Mouse (Mus musculus) intestine, postnatal 0 days (tissue): ENCODE data around the gene Syk. TPM values are rescaled to one million over a fixed set of nuclear protein-coding genes. Genes with fewer than 3 reads are reported as not detected.

Source experiments
- ATAC-seq: fragments of 200-750 bp; cut with Nextera tagmentation; 2 replicates; pipeline ENCODE4 v1.8.0; 2017; ENCODE audit warnings: mild to moderate bottlenecking, moderate TSS enrichment, moderate library complexity
- H3K27ac ChIP-seq: fragments of 300-500 bp; sonication (generic); 2 replicates; pipeline ENCODE4 v1.5.1; 2014; ENCODE audit warnings: mild to moderate bottlenecking, low read depth, low read length, moderate library complexity
- H3K27me3 ChIP-seq: fragments of 300-500 bp; sonication (generic); replicated peaks from 2 replicates; pipeline ENCODE4 v1.6.1; 2014; ENCODE audit warnings: low read length, mixed read lengths; ENCODE audit not compliant: control insufficient read depth, insufficient read depth
- H3K36me3 ChIP-seq: fragments of 300-500 bp; sonication (generic); 2 replicates; pipeline ENCODE4 v1.6.1; 2014; ENCODE audit warnings: mild to moderate bottlenecking, moderate library complexity; ENCODE audit not compliant: control insufficient read depth, insufficient read depth
- H3K4me1 ChIP-seq: fragments of 300-500 bp; sonication (generic); replicated peaks from 2 replicates; pipeline ENCODE4 v1.6.1; 2014; ENCODE audit warnings: antibody characterized with exemption, low read length, mixed read lengths; ENCODE audit not compliant: control insufficient read depth, insufficient read depth
- H3K4me2 ChIP-seq: fragments of 300-500 bp; sonication (generic); replicated peaks from 2 replicates; pipeline ENCODE4 v1.6.1; 2014; ENCODE audit warnings: low read depth, mild to moderate bottlenecking, moderate library complexity
- H3K4me3 ChIP-seq: fragments of 300-500 bp; sonication (generic); 2 replicates; pipeline ENCODE4 v1.5.1; 2014; ENCODE audit warnings: low read depth, low read length
- H3K9ac ChIP-seq: fragments of 300-500 bp; sonication (generic); 2 replicates; pipeline ENCODE4 v1.6.1; 2014; ENCODE audit warnings: mild to moderate bottlenecking, low read depth, low read length
- H3K9me3 ChIP-seq: fragments of 300-500 bp; sonication (generic); 2 replicates; pipeline ENCODE4 v1.6.1; 2016; ENCODE audit warnings: mixed run types; ENCODE audit not compliant: control insufficient read depth
- CTCF ChIP-seq: sonication (generic); IDR thresholded peaks from 2 replicates; pipeline ENCODE4 v1.5.1; 2016; ENCODE audit warnings: low read depth, mild to moderate bottlenecking, control low read depth, antibody characterized with exemption, moderate library complexity
- WGBS: fragments of 180-500 bp; shearing (Covaris S2); extraction: QIAGEN DNeasy Blood & Tissue Kit; methylation state at CpG from one replicate; pipeline ENCODE4 v1.1.7; 2014; 5-methylcytosine and 5-hydroxymethylcytosine counted together
- polyA plus RNA-seq: library from polyadenylated mRNA; unstranded; fragments of >200 nt; fragmentation: Nextera tagmentation; extraction: Ambion mirVana; gene quantifications from 2 replicates; pipeline ENCODE4 v1.2.1, GENCODE M21; 2015

Gene Syk
- polyA plus RNA-seq, 1 experiment from 2014 or later = 2.0 TPM

GRCm38 (mm10) chr13:52658477-52658876 is 75.5 kb downstream of the Syk start:
- ATAC-seq = 0 out of 2 replicates have a peak, but pooled peaks have one; percentile 54
- peak; percentile 99 for TF ChIP-seq CTCF
- H3K27me3 ChIP-seq = no peaks in the 10 kb centered on the region

GRCm38 (mm10) chr13:52659171-52659665 is 76.2 kb downstream of the Syk start:
- Histone ChIP-seq H3K9me3 (no peaks in the 10 kb centered on the region), H3K36me3 (no peaks in the 10 kb centered on the region), H3K9ac (no peak overlapping the region), H3K27me3 (no peaks in the 10 kb centered on the region), H3K4me2 (no peak overlapping the region), H3K27ac (no peak overlapping the region), H3K4me3 (no peak overlapping the region), H3K4me1 (no peaks in the 10 kb centered on the region)
- TF ChIP-seq CTCF = no peak
- WGBS = 82% methylated on average over 11 of the region's 11 CpGs
- ATAC-seq = no peak

More at GRCm38 (mm10) chr13:52658477-52658876, 75.5 kb downstream of the Syk start:
- no peaks in the 10 kb centered on the region for H3K4me1 ChIP-seq
- no peak overlapping the region; the same call in 1 of the 2 replicates for H3K4me2 ChIP-seq
- H3K36me3 ChIP-seq = no peaks in the 10 kb centered on the region
- H3K4me3 ChIP-seq = no peak overlapping the region
- H3K9me3 ChIP-seq = no peaks in the 10 kb centered on the region
- H3K27ac ChIP-seq = no peak overlapping the region
- 3% methylated on average over 8 of the region's 8 CpGs for WGBS
- no peak overlapping the region for H3K9ac ChIP-seq

- no peaks in the 10 kb centered on the region for H3K36me3 ChIP-seq
- 62% methylated on average over 3 of the region's 3 CpGs for WGBS
- no peak overlapping the region for H3K27ac ChIP-seq
- no peak overlapping the region for H3K4me3 ChIP-seq
- H3K4me2 ChIP-seq = no peak overlapping the region
- TF ChIP-seq CTCF = peak; percentile 69
- ATAC-seq = no peak
- no peaks in the 10 kb centered on the region for H3K27me3 ChIP-seq
- no peaks in the 10 kb centered on the region; the same call in 1 of the 2 replicates for H3K4me1 ChIP-seq
- no peak overlapping the region for H3K9ac ChIP-seq
- H3K9me3 ChIP-seq = no peaks in the 10 kb centered on the region
Measured at GRCm38 (mm10) chr13:52669889-52670288, 86.9 kb downstream of the Syk start.

- Histone ChIP-seq H3K4me3 (no peak overlapping the region), H3K9ac (no peak overlapping the region), H3K4me2 (no peak overlapping the region), H3K27me3 (no peaks in the 10 kb centered on the region), H3K4me1 (no peaks in the 10 kb centered on the region; the same call in 1 of the 2 replicates), H3K9me3 (no peaks in the 10 kb centered on the region), H3K27ac (no peak overlapping the region), H3K36me3 (no peaks in the 10 kb centered on the region)
- no peak for TF ChIP-seq CTCF
- ATAC-seq = no peak
- 55% methylated on average over 4 of the region's 4 CpGs for WGBS
Measured at GRCm38 (mm10) chr13:52673272-52673671, 90.3 kb downstream of the Syk start.

GRCm38 (mm10) chr13:52673856-52674255 is 90.9 kb downstream of the Syk start:
- H3K27ac ChIP-seq = no peak overlapping the region
- H3K27me3 ChIP-seq = no peaks in the 10 kb centered on the region
- no peaks in the 10 kb centered on the region; the same call in 1 of the 2 replicates for H3K4me1 ChIP-seq
- WGBS = 72% methylated on average over 4 of the region's 4 CpGs
- no peak overlapping the region for H3K4me3 ChIP-seq
- H3K4me2 ChIP-seq = no peak overlapping the region
- no peak overlapping the region for H3K9ac ChIP-seq
- TF ChIP-seq CTCF = no peak
- no peaks in the 10 kb centered on the region for H3K36me3 ChIP-seq
- H3K9me3 ChIP-seq = no peaks in the 10 kb centered on the region
- ATAC-seq = no peak

GRCm38 (mm10) chr13:52674839-52675238 is 91.9 kb downstream of the Syk start:
- no peaks in the 10 kb centered on the region; the same call in 1 of the 2 replicates for H3K4me1 ChIP-seq
- no peak overlapping the region for H3K4me3 ChIP-seq
- H3K9ac ChIP-seq = no peak overlapping the region
- H3K36me3 ChIP-seq = no peaks in the 10 kb centered on the region
- H3K4me2 ChIP-seq = no peak overlapping the region
- TF ChIP-seq CTCF = no peak
- H3K27me3 ChIP-seq = no peaks in the 10 kb centered on the region
- H3K9me3 ChIP-seq = no peaks in the 10 kb centered on the region
- WGBS = 29% methylated on average over 12 of the region's 12 CpGs
- no peak overlapping the region for H3K27ac ChIP-seq
- no peak for ATAC-seq
